Mouse (Mus musculus) stomach, embryonic 15.5 days (tissue): ENCODE measurements around the gene Wwc2. TPM values are rescaled to one million over a fixed set of nuclear protein-coding genes. Genes with fewer than 3 reads are reported as not detected.
A peak's percentile ranks its signal among the peaks of the same experiment; 100 is the strongest.
"Not testable (repeated sequence)": the region's sequence is repeated elsewhere in the genome, so short reads cannot be mapped to it uniquely, and the experiment has no call there.

ENCODE experiments used
- ATAC-seq: fragments of 200-750 bp; cut with Nextera tagmentation; 2 replicates; pipeline ENCODE4 v1.8.0; 2017; ENCODE audit warnings: low read depth, moderate number of reproducible peaks, moderate TSS enrichment; ENCODE audit not compliant: insufficient read depth, low FRiP score
- H3K27ac ChIP-seq: fragments of 300-500 bp; sonication (generic); 2 replicates; pipeline ENCODE4 v1.5.1; 2015; ENCODE audit warnings: mild to moderate bottlenecking, inconsistent platforms
- H3K27me3 ChIP-seq: fragments of 300-500 bp; sonication (generic); replicated peaks from 2 replicates; pipeline ENCODE4 v1.6.1; 2015; ENCODE audit warnings: inconsistent platforms
- H3K36me3 ChIP-seq: fragments of 300-500 bp; sonication (generic); 2 replicates; pipeline ENCODE4 v1.6.1; 2015; ENCODE audit warnings: inconsistent platforms
- H3K4me1 ChIP-seq: fragments of 300-500 bp; sonication (generic); 2 replicates; pipeline ENCODE4 v1.6.1; 2015; ENCODE audit warnings: inconsistent platforms
- H3K4me2 ChIP-seq: fragments of 300-500 bp; sonication (generic); 2 replicates; pipeline ENCODE4 v1.6.1; 2015; ENCODE audit warnings: mild to moderate bottlenecking, inconsistent platforms
- H3K4me3 ChIP-seq: fragments of 300-500 bp; sonication (generic); replicated peaks from 2 replicates; pipeline ENCODE4 v1.5.1; 2015; ENCODE audit warnings: inconsistent platforms
- H3K9ac ChIP-seq: fragments of 300-500 bp; sonication (generic); 2 replicates; pipeline ENCODE4 v1.6.1; 2015; ENCODE audit warnings: inconsistent platforms
- H3K9me3 ChIP-seq: fragments of 300-500 bp; sonication (generic); 2 replicates; pipeline ENCODE4 v1.6.1; 2016; ENCODE audit warnings: inconsistent platforms
- WGBS: fragments of 180-500 bp; shearing (Covaris S2); methylation state at CpG from one replicate; pipeline ENCODE4 v1.1.7; 2015; 5-methylcytosine and 5-hydroxymethylcytosine counted together
- polyA plus RNA-seq: library from polyadenylated mRNA; unstranded; fragments of >200 nt; fragmentation: Nextera tagmentation; extraction: Ambion mirVana; gene quantifications from 2 replicates; pipeline ENCODE4 v1.2.1, GENCODE M21; 2015

The Wwc2 gene
- polyA plus RNA-seq, 1 experiment from 2014 or later = 10.5 TPM

DNA sequence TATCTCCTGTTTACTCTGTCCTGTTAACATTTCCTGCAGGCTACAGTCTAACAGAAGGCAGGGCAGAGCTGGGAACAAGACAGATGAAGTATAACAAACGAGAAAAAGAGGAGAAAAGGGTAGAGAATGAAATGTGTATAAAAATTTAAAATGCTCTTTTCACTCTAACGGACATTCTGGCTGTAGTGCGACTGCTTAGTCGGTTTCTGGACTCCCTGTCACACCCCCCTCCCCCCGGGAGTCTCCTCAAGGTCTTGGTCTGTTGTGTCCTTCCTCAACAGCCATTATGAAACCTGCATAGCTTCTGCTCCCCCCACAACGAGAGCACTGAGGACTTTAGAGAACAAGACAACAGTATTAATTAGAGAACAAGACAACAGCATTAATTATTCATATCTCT is 158.1 kb downstream of the Wwc2 start:
- 55% methylated on average over 6 of the region's 6 CpGs for WGBS
- no peak overlapping the region for H3K9ac ChIP-seq
- H3K4me2 ChIP-seq = no peak overlapping the region
- no peaks in the 10 kb centered on the region for H3K27me3 ChIP-seq
- H3K9me3 ChIP-seq = no peaks in the 10 kb centered on the region
- no peak for ATAC-seq
- 0 out of 2 replicates have a peak, but pooled peaks cover 10% of the 10 kb centered on the region for H3K36me3 ChIP-seq
- H3K4me3 ChIP-seq = no peak overlapping the region
- no peak overlapping the region for H3K27ac ChIP-seq
- H3K4me1 ChIP-seq = no peaks in the 10 kb centered on the region

- Histone ChIP-seq H3K4me3 (no peak overlapping the region), H3K4me2 (no peak overlapping the region)
- WGBS = 81% methylated on average over 9 of the region's 9 CpGs
Measured at GRCm38 (mm10) chr8:47826911-47827310, 163.8 kb downstream of the Wwc2 start.

GRCm38 (mm10) chr8:47825596-47825995 is 165.1 kb downstream of the Wwc2 start:
- 77% methylated on average over 5 of the region's 5 CpGs for WGBS
- ATAC-seq = no peak
- Histone ChIP-seq H3K4me2 (no peak overlapping the region), H3K9ac (no peak overlapping the region), H3K36me3 (0 out of 2 replicates have a peak, but pooled peaks cover 7% of the 10 kb centered on the region), H3K27ac (no peak overlapping the region), H3K4me3 (no peak overlapping the region), H3K27me3 (no peaks in the 10 kb centered on the region), H3K9me3 (no peaks in the 10 kb centered on the region), H3K4me1 (0 out of 2 replicates have a peak, but pooled peaks cover 7% of the 10 kb centered on the region)

More at GRCm38 (mm10) chr8:47826911-47827310, 163.8 kb downstream of the Wwc2 start:
- Histone ChIP-seq H3K27me3 (no peaks in the 10 kb centered on the region), H3K9me3 (no peaks in the 10 kb centered on the region), H3K27ac (no peak overlapping the region), H3K9ac (no peak overlapping the region), H3K4me1 (0 out of 2 replicates have a peak, but pooled peaks cover 4% of the 10 kb centered on the region), H3K36me3 (0 out of 2 replicates have a peak, but pooled peaks cover 7% of the 10 kb centered on the region)
- ATAC-seq = no peak

- peak; percentile 12; the same call in 1 of the 2 replicates for ATAC-seq
- H3K36me3 ChIP-seq = no peaks in the 10 kb centered on the region
- 51% methylated on average over 13 of the region's 13 CpGs for WGBS
- H3K4me3 ChIP-seq = no peak within 1 kb of the TSS
- H3K4me2 ChIP-seq = 0 out of 2 replicates have a peak within 1 kb of the TSS, but pooled peaks have one; percentile 19
- 0 out of 2 replicates have a peak, but pooled peaks cover 7% of the 10 kb centered on the region for H3K4me1 ChIP-seq
- no peak within 1 kb of the TSS for H3K9ac ChIP-seq
- H3K27ac ChIP-seq = peak within 1 kb of the TSS; percentile 38; the same call in 1 of the 2 replicates
- H3K27me3 ChIP-seq = no peaks in the 10 kb centered on the region
- H3K9me3 ChIP-seq = no peaks in the 10 kb centered on the region
Measured at GRCm38 (mm10) chr8:47824182-47824581, 166.5 kb downstream of the Wwc2 start, which contains the start of gene Cldn22. Cldn22 (plus strand) TSS chr8:47824482.

DNA sequence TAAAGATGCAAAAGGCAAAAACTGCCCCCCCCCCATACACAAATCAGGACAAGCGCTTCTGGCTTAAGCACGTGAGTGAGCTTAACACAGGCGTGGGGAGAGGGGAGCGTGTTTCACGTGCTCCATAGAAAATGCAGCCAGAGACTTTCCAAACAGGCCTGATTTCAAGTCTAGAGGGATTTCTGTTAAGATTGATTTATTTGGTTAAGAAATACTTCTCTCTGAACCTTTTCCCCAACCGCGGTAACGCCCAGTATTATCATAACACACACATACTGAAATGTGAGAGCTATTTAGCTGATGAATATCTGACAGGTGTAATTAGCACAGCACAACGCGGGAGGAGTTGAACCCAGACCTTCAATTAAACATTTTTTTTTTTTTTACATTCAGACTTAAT is 166.9 kb downstream of the Wwc2 start:
- H3K9me3 ChIP-seq = no peaks in the 10 kb centered on the region
- H3K4me3 ChIP-seq = no peak overlapping the region
- H3K4me1 ChIP-seq = 0 out of 2 replicates have a peak, but pooled peaks cover 7% of the 10 kb centered on the region
- H3K9ac ChIP-seq = no peak overlapping the region
- ATAC-seq = peak; percentile 56
- WGBS = 23% methylated on average over 10 of the region's 10 CpGs
- 0 out of 2 replicates have a peak overlapping the region, but pooled peaks have one; percentile 19 for H3K4me2 ChIP-seq
- peak overlapping the region; percentile 38; the same call in 1 of the 2 replicates for H3K27ac ChIP-seq
- no peaks in the 10 kb centered on the region for H3K27me3 ChIP-seq
- no peaks in the 10 kb centered on the region for H3K36me3 ChIP-seq

GRCm38 (mm10) chr8:47822541-47822940 is 168.2 kb downstream of the Wwc2 start:
- not testable (repeated sequence) for H3K4me3 ChIP-seq, H3K9me3 ChIP-seq, H3K27ac ChIP-seq, H3K27me3 ChIP-seq, H3K4me1 ChIP-seq, H3K4me2 ChIP-seq, H3K9ac ChIP-seq, H3K36me3 ChIP-seq, ATAC-seq
- WGBS = 70% methylated on average over 7 of the region's 9 CpGs

- Histone ChIP-seq H3K27ac (no peak within 1 kb of the TSS), H3K36me3 (no peaks in the 10 kb centered on the region), H3K27me3 (no peaks in the 10 kb centered on the region), H3K4me2 (no peak within 1 kb of the TSS), H3K9ac (no peak within 1 kb of the TSS), H3K4me1 (0 out of 2 replicates have a peak, but pooled peaks cover 7% of the 10 kb centered on the region), H3K4me3 (no peak within 1 kb of the TSS), H3K9me3 (no peaks in the 10 kb centered on the region)
- WGBS = 88% methylated on average over 6 of the region's 6 CpGs
- no peak for ATAC-seq
Measured at GRCm38 (mm10) chr8:47821843-47822242, 168.9 kb downstream of the Wwc2 start, which contains the start of gene Cldn24. Cldn24 (plus strand) TSS chr8:47822143.

GRCm38 (mm10) chr8:47820914-47821772 is 169.6 kb downstream of the Wwc2 start:
- Histone ChIP-seq H3K4me3 (no peak overlapping the region), H3K4me1 (0 out of 2 replicates have a peak, but pooled peaks cover 7% of the 10 kb centered on the region), H3K9me3 (no peaks in the 10 kb centered on the region), H3K36me3 (no peaks in the 10 kb centered on the region), H3K27ac (no peak overlapping the region), H3K4me2 (no peak overlapping the region), H3K27me3 (no peaks in the 10 kb centered on the region), H3K9ac (no peak overlapping the region)
- no peak for ATAC-seq
- WGBS = 84% methylated on average over 20 of the region's 20 CpGs

- Histone ChIP-seq H3K4me1 (0 out of 2 replicates have a peak, but pooled peaks cover 3% of the 10 kb centered on the region), H3K27me3 (no peaks in the 10 kb centered on the region), H3K4me2 (no peak overlapping the region), H3K4me3 (no peak overlapping the region), H3K27ac (no peak overlapping the region), H3K9me3 (no peaks in the 10 kb centered on the region), H3K9ac (no peak overlapping the region), H3K36me3 (no peaks in the 10 kb centered on the region)
- 81% methylated on average over 8 of the region's 8 CpGs for WGBS
- ATAC-seq = no peak
Measured at GRCm38 (mm10) chr8:47819034-47819433, 171.7 kb downstream of the Wwc2 start.

- H3K4me3 ChIP-seq = no peak overlapping the region
Measured at GRCm38 (mm10) chr8:47811221-47811620, 179.5 kb downstream of the Wwc2 start.

DNA sequence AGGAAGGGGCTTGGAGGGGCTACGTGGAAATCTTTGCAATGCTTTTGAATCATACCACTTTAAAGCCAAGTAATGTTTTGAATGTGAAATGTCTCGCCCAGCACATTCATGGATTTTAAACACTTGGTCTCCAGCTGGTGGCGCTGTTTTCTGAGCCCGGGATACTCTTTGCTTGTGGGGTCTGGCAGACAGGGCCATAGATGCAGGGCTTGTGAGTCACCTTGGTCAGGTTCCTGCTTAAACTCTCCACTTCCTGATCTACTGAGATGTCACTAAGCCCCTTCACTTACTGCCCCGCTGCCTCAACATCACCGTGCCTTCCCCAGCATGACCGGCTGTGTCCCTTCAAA is 180.1 kb downstream of the Wwc2 start:
- Histone ChIP-seq H3K9me3 (no peaks in the 10 kb centered on the region), H3K27me3 (no peaks in the 10 kb centered on the region), H3K27ac (no peak overlapping the region), H3K4me1 (0 out of 2 replicates have a peak, but pooled peaks cover 2% of the 10 kb centered on the region), H3K9ac (no peak overlapping the region), H3K36me3 (no peaks in the 10 kb centered on the region), H3K4me2 (no peak overlapping the region), H3K4me3 (no peak overlapping the region)
- 74% methylated on average over 7 of the region's 7 CpGs for WGBS
- no peak for ATAC-seq

More at GRCm38 (mm10) chr8:47811221-47811620, 179.5 kb downstream of the Wwc2 start:
- 0 out of 2 replicates have a peak, but pooled peaks cover 2% of the 10 kb centered on the region for H3K4me1 ChIP-seq
- H3K36me3 ChIP-seq = no peaks in the 10 kb centered on the region
- H3K9me3 ChIP-seq = no peaks in the 10 kb centered on the region
- H3K4me2 ChIP-seq = no peak overlapping the region
- 84% methylated on average over 12 of the region's 12 CpGs for WGBS
- no peak for ATAC-seq
- no peak overlapping the region for H3K27ac ChIP-seq
- no peak overlapping the region for H3K9ac ChIP-seq
- H3K27me3 ChIP-seq = no peaks in the 10 kb centered on the region
